Mouse (Mus musculus) v-Abl transformed pro-B cells (cell line): ENCODE data around the gene Cd300lb.

Experiments used
- in situ Hi-C, 2 experiments: fragments of 400-800 bp; cut with MboI; formaldehyde crosslinking; loops; one replicate each; pipeline ENCODE4 v1.15.1; 2025; ENCODE audit not compliant: unreplicated experiment in 2 of 2

Cd300lb gene

GRCm38 (mm10) chr11:114889991-114890518 is 44.1 kb downstream of the Cd300lb start, which contains the start of gene Cd300a:
TSS of gene Cd300a (plus strand) at chr11:114890041.
- in situ Hi-C loops, result no loop called here

GRCm38 (mm10) chr11:114884380-114885100 is 49.6 kb downstream of the Cd300lb start:
- in situ Hi-C loops, result no loop called here

- in situ Hi-C loops, result no loop called here
Observed at GRCm38 (mm10) chr11:114883251-114883789, 50.9 kb downstream of the Cd300lb start.

GRCm38 (mm10) chr11:114880589-114880988 is 53.6 kb downstream of the Cd300lb start:
- in situ Hi-C loops, result no loop called here

- in situ Hi-C loops, result no loop called here
Observed at GRCm38 (mm10) chr11:114880185-114880584, 54.0 kb downstream of the Cd300lb start.

- in situ Hi-C loops, result loop anchor here in 1 of 2 experiments (5.0 to 10.0 kb wide), 3 partner anchors 62 to 205 kb away; partner anchors contain the start of gene Ttyh2
Observed at GRCm38 (mm10) chr11:114879666-114880065, 54.5 kb downstream of the Cd300lb start.

GRCm38 (mm10) chr11:114877145-114877544 is 57.0 kb downstream of the Cd300lb start:
- in situ Hi-C loops, result loop anchor here in 1 of 2 experiments (5.0 to 10.0 kb wide), 3 partner anchors 60 to 202 kb away; partner anchors contain the start of gene Ttyh2

GRCm38 (mm10) chr11:114876621-114877020 is 57.6 kb downstream of the Cd300lb start:
- in situ Hi-C loops, result loop anchor here in 1 of 2 experiments (5.0 to 10.0 kb wide), 3 partner anchors 59 to 202 kb away; partner anchors contain the start of gene Ttyh2

GRCm38 (mm10) chr11:114876176-114876575 is 58.0 kb downstream of the Cd300lb start:
- in situ Hi-C loops, result loop anchor here in 1 of 2 experiments (5.0 to 10.0 kb wide), 3 partner anchors 59 to 201 kb away; partner anchors contain the start of gene Ttyh2

- in situ Hi-C loops, result loop anchor here in 1 of 2 experiments (5.0 to 10.0 kb wide), 3 partner anchors 58 to 201 kb away; partner anchors contain the start of gene Ttyh2
Observed at GRCm38 (mm10) chr11:114875301-114875801, 58.8 kb downstream of the Cd300lb start.

GRCm38 (mm10) chr11:114874226-114875145 is 59.7 kb downstream of the Cd300lb start:
- in situ Hi-C loops, result loop anchor here in 1 of 2 experiments (5.0 to 10.0 kb wide), 3 partner anchors 57 to 200 kb away; partner anchors contain the start of gene Ttyh2

GRCm38 (mm10) chr11:114873022-114873817 is 61.0 kb downstream of the Cd300lb start:
- in situ Hi-C loops, result loop anchor here in 1 of 2 experiments (10.0 kb wide), 1 partner anchor 198 kb away; the partner anchor contains the start of gene Ttyh2
